Mouse (Mus musculus) stomach, postnatal 0 days (tissue): Measurements from ENCODE around the gene Cpsf4l.

Source experiments
- CTCF ChIP-seq: IDR thresholded peaks from 2 replicates; pipeline ENCODE4 v1.5.1; 2016; ENCODE audit warnings: antibody characterized with exemption, low read depth, mild to moderate bottlenecking, moderate library complexity
- EP300 ChIP-seq: optimal IDR thresholded peaks from 2 replicates; pipeline ENCODE3; 2016; ENCODE audit warnings: antibody characterized with exemption

GRCm38 (mm10) chr11:113733631-113734364 lies 24.0 kb upstream of the Cpsf4l start:
- TF ChIP-seq CTCF (no peak), EP300 (no peak)
